Mouse (Mus musculus): ENCODE data around the gene Ube2l3. TPM values are rescaled to one million over a fixed set of nuclear protein-coding genes. Genes with fewer than 3 reads are reported as not detected.

The Ube2l3 gene
- total RNA-seq, 2 experiments from 2014 or later: 143 to 150 TPM

GRCm38 (mm10) chr16:17226496-17226895 lies 24.0 kb upstream of the Ube2l3 start:
- Histone ChIP-seq H3K4me3 (no peak overlapping the region), H3K27ac (no peak overlapping the region)
- TF ChIP-seq CTCF (IDR thresholded peaks at IDR 0.05): no peak
- intact Hi-C loops (cut with DNase I): no loop called here
- no peak for DNase-seq

- H3K27ac ChIP-seq: no peak overlapping the region
- intact Hi-C loops (cut with DNase I): no loop called here
- no peak for DNase-seq
- H3K4me3 ChIP-seq: no peak overlapping the region
- TF ChIP-seq CTCF (IDR thresholded peaks at IDR 0.05): no peak
Measured at GRCm38 (mm10) chr16:17225584-17225983, 23.1 kb upstream of the Ube2l3 start.

GRCm38 (mm10) chr16:17222197-17222596 lies 19.7 kb upstream of the Ube2l3 start:
- intact Hi-C loops (cut with DNase I): no loop called here
- TF ChIP-seq CTCF (IDR thresholded peaks at IDR 0.05): no peak
- H3K4me3 ChIP-seq: no peak overlapping the region
- no peak overlapping the region for H3K27ac ChIP-seq
- peak; percentile 97 for DNase-seq

- no peak for TF ChIP-seq CTCF (IDR thresholded peaks at IDR 0.05)
- no peak for DNase-seq
- H3K4me3 ChIP-seq: no peak overlapping the region
- H3K27ac ChIP-seq: no peak overlapping the region
- intact Hi-C loops (cut with DNase I): no loop called here
Measured at GRCm38 (mm10) chr16:17220127-17220733, 17.8 kb upstream of the Ube2l3 start.

- no peak overlapping the region for H3K4me3 ChIP-seq
- intact Hi-C loops (cut with DNase I): no loop called here
- no peak overlapping the region for H3K27ac ChIP-seq
- TF ChIP-seq CTCF (IDR thresholded peaks at IDR 0.05): no peak
- no peak for DNase-seq
Measured at GRCm38 (mm10) chr16:17216934-17217633, 14.6 kb upstream of the Ube2l3 start.

- intact Hi-C loops (cut with DNase I): loop anchor here (1.0 to 5.0 kb wide), 5 partner anchors 47 to 78 kb away; partner anchors contain the start of genes Ccdc116, Sdf2l1 and Tmem191c
- H3K4me3 ChIP-seq: peak overlapping the region; percentile 88
- TF ChIP-seq CTCF (IDR thresholded peaks at IDR 0.05): peak; percentile 90; the same call in 1 of the 2 replicates
- no peak overlapping the region for H3K27ac ChIP-seq
- DNase-seq: peak; percentile 92
Measured at GRCm38 (mm10) chr16:17209981-17210838, 7.8 kb upstream of the Ube2l3 start.

- TF ChIP-seq CTCF (IDR thresholded peaks at IDR 0.05): no peak
- Histone ChIP-seq H3K4me3 (peak overlapping the region; percentile 88), H3K27ac (no peak overlapping the region)
- DNase-seq: peak; percentile 39
- intact Hi-C loops (cut with DNase I): loop anchor here (1.0 to 5.0 kb wide), 3 partner anchors 62 to 77 kb away; partner anchors contain the start of genes Ccdc116, Sdf2l1 and Tmem191c
Measured at GRCm38 (mm10) chr16:17209404-17209960, 7.0 kb upstream of the Ube2l3 start.

GRCm38 (mm10) chr16:17208389-17209361 lies 6.2 kb upstream of the Ube2l3 start, which contains the start of gene Rimbp3:
Rimbp3 (plus strand) TSS chr16:17208603.
- DNase-seq: peak; percentile 90
- TF ChIP-seq CTCF (IDR thresholded peaks at IDR 0.05): peak; percentile 97; the same call in 1 of the 2 replicates
- peak within 1 kb of the TSS; percentile 66 for H3K27ac ChIP-seq
- intact Hi-C loops (cut with DNase I): loop anchor here (1.0 to 5.0 kb wide), 3 partner anchors 61 to 76 kb away; partner anchors contain the start of genes Ccdc116, Sdf2l1 and Tmem191c
- peak within 1 kb of the TSS; percentile 88 for H3K4me3 ChIP-seq

GRCm38 (mm10) chr16:17204990-17205389 lies 2.5 kb upstream of the Ube2l3 start:
- intact Hi-C loops (cut with DNase I): loop anchor here (5.0 kb wide), 2 partner anchors 58 to 73 kb away; partner anchors contain the start of genes Ccdc116 and Sdf2l1
- H3K4me3 ChIP-seq: no peak overlapping the region
- no peak overlapping the region for H3K27ac ChIP-seq
- DNase-seq: peak; percentile 36
- TF ChIP-seq CTCF (IDR thresholded peaks at IDR 0.05): peak; percentile 66

GRCm38 (mm10) chr16:17201977-17202376 lies 472 bp downstream of the Ube2l3 start:
- intact Hi-C loops (cut with DNase I): no loop called here
- peak overlapping the region; percentile 99 for H3K4me3 ChIP-seq

More at GRCm38 (mm10) chr16:17201977-17202376, 472 bp downstream of the Ube2l3 start:
- H3K27ac ChIP-seq: peak overlapping the region; percentile 95
- no peak for DNase-seq
- TF ChIP-seq CTCF (IDR thresholded peaks at IDR 0.05): no peak
